Mouse (Mus musculus) liver, embryonic 14.5 days (tissue): ENCODE results near the gene Nr2c2ap. TPM values are rescaled to one million over a fixed set of nuclear protein-coding genes. Genes with fewer than 3 reads are reported as not detected.

Source experiments
- ATAC-seq: fragments of 200-750 bp; cut with Nextera tagmentation; 2 replicates; pipeline ENCODE4 v1.8.0; 2017; ENCODE audit warnings: moderate number of reproducible peaks, mild to moderate bottlenecking, moderate library complexity; ENCODE audit not compliant: insufficient read depth
- DNase-seq, 3 experiments: peaks; one replicate each; pipeline ENCODE4 v3.0.0-alpha.2; 2012 to 2013; ENCODE audit warnings: low read depth in 3 of 3, low spot score in 3 of 3
- H3K27ac ChIP-seq: fragments of 300-500 bp; sonication (generic); 2 replicates; pipeline ENCODE4 v1.5.1; 2014; ENCODE audit warnings: moderate library complexity, mild to moderate bottlenecking, control low read depth, inconsistent platforms
- H3K27me3 ChIP-seq: fragments of 300-500 bp; sonication (generic); 2 replicates; pipeline ENCODE4 v1.6.1; 2014; ENCODE audit warnings: mild to moderate bottlenecking, low read length, moderate library complexity; ENCODE audit not compliant: control insufficient read depth, insufficient read depth
- H3K36me3 ChIP-seq: fragments of 300-500 bp; sonication (generic); replicated peaks from 2 replicates; pipeline ENCODE4 v1.6.1; 2014; ENCODE audit warnings: low read depth; ENCODE audit not compliant: control insufficient read depth, insufficient read depth
- H3K4me1 ChIP-seq, 2 experiments: fragments of 200-500 bp in 1 of 2; fragments of 300-500 bp in 1 of 2; sonication (generic) in 1 of 2; replicated peaks; 2 replicates each; pipeline ENCODE4 v1.6.1; 2012 to 2014; ENCODE audit warnings: antibody characterized with exemption in 1 of 2, inconsistent platforms in 1 of 2, low read length in 1 of 2; ENCODE audit not compliant: control insufficient read depth in 2 of 2, insufficient read depth in 2 of 2
- H3K4me2 ChIP-seq: fragments of 300-500 bp; sonication (generic); 2 replicates; pipeline ENCODE4 v1.6.1; 2014; ENCODE audit warnings: low read depth, mild to moderate bottlenecking, control low read depth, moderate library complexity
- H3K4me3 ChIP-seq, 2 experiments: fragments of 200-500 bp in 1 of 2; fragments of 300-500 bp in 1 of 2; sonication (generic) in 1 of 2; 2 replicates each; pipeline ENCODE4 v1.5.1; 2012 to 2014; ENCODE audit warnings: low read depth in 2 of 2, low read length in 2 of 2, mild to moderate bottlenecking in 2 of 2, control low read depth in 1 of 2, inconsistent platforms in 1 of 2, moderate library complexity in 1 of 2; ENCODE audit not compliant: insufficient read depth in 1 of 2
- H3K9ac ChIP-seq: fragments of 300-500 bp; sonication (generic); replicated peaks from 2 replicates; pipeline ENCODE4 v1.6.1; 2014; ENCODE audit warnings: mild to moderate bottlenecking, control low read depth, moderate library complexity
- H3K9me3 ChIP-seq: fragments of 300-500 bp; sonication (generic); 2 replicates; pipeline ENCODE4 v1.6.1; 2016; ENCODE audit warnings: low read length, mixed read lengths; ENCODE audit not compliant: control insufficient read depth
- CTCF ChIP-seq: IDR thresholded peaks from 2 replicates; pipeline ENCODE4 v1.5.1; 2016; ENCODE audit warnings: antibody characterized with exemption, low read depth, control low read depth
- EP300 ChIP-seq: IDR thresholded peaks from 2 replicates; pipeline ENCODE4 v1.6.1; 2016; ENCODE audit warnings: antibody characterized with exemption, low read depth
- WGBS: fragments of 180-500 bp; shearing (Covaris S2); extraction: QIAGEN DNeasy Blood & Tissue Kit; methylation state at CpG from one replicate; pipeline ENCODE4 v1.1.7; 2014; ENCODE audit not compliant: insufficient replicate concordance; 5-methylcytosine and 5-hydroxymethylcytosine counted together
- polyA plus RNA-seq, 2 experiments: library from polyadenylated mRNA; depleted of rRNA in 1 of 2; stranded (reverse) in 1 of 2; unstranded in 1 of 2; fragments of >200 nt; fragmentation: Nextera tagmentation in 1 of 2; extraction: Ambion mirVana in 1 of 2; gene quantifications; 2 replicates each; pipeline versions ENCODE4 v1.2.1 to v1.2.3; 2012 to 2014

Nr2c2ap gene
- polyA plus RNA-seq, 2 experiments: 11.1 to 11.8 TPM

DNA sequence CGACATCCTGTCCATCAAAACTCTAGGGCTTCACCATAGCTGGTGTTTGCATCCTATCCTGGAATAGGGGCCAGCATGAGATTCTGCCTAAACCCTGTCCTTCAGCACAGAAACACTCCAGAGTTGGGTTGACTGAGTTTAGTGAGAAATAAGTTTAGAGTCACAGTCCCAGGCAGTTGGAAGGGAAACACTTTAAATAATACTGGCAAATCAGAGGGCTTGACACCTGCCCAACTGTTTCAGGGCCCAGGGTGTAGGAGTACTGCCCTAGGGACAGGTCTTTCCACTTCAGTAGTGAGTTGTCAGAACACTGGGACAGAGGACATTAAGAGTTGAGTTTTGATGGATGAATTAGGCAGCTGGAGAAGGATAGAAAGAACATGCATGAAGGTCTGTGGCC lies 45.0 kb upstream of the Nr2c2ap start:
- H3K27me3 ChIP-seq: peaks cover 87% of the 10 kb centered on the region

DNA sequence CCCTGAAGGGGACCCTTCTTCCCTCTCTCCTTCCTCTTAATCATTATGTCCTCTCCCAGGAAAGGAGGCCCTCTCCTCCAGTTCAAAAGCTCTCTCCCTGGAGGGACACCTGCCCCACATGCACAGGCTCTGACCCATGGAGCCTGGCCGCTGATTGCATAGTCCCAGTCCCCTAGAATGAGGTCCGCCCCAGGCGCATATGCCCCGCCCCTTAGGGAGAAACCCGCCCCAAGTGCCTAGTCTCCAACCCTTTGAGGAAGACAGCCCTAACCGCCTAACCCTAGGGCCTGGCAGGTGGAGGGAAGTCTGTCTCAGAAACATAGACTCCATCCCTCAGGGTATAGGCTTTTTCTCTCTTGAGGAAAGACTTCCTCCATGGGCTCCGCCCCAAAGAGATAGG lies 43.9 kb upstream of the Nr2c2ap start:
- ATAC-seq: no peak
- WGBS: 6% methylated on average over 7 of the region's 7 CpGs
- TF ChIP-seq CTCF: no peak
- TF ChIP-seq EP300: no peak
- H3K9ac ChIP-seq: no peak overlapping the region
- H3K27me3 ChIP-seq: peaks cover 88% of the 10 kb centered on the region
- H3K4me3 ChIP-seq: no peak overlapping the region
- H3K4me1 ChIP-seq: no peaks in the 10 kb centered on the region
- no peaks in the 10 kb centered on the region for H3K36me3 ChIP-seq
- H3K9me3 ChIP-seq: no peaks in the 10 kb centered on the region
- no peak overlapping the region for H3K4me2 ChIP-seq
- DNase-seq: no peak
- no peak overlapping the region for H3K27ac ChIP-seq

More for the DNA sequence above, 45.0 kb upstream of the Nr2c2ap start:
- no peaks in the 10 kb centered on the region for H3K9me3 ChIP-seq
- no peaks in the 10 kb centered on the region for H3K36me3 ChIP-seq
- H3K4me2 ChIP-seq: no peak overlapping the region
- DNase-seq (no peak), ATAC-seq (no peak)
- 32% methylated on average over 1 of the region's 1 CpGs for WGBS
- no peak overlapping the region for H3K27ac ChIP-seq
- no peak overlapping the region for H3K9ac ChIP-seq
- H3K4me3 ChIP-seq: no peak overlapping the region
- H3K4me1 ChIP-seq: no peaks in the 10 kb centered on the region
- no peak for TF ChIP-seq CTCF
- TF ChIP-seq EP300: no peak

DNA sequence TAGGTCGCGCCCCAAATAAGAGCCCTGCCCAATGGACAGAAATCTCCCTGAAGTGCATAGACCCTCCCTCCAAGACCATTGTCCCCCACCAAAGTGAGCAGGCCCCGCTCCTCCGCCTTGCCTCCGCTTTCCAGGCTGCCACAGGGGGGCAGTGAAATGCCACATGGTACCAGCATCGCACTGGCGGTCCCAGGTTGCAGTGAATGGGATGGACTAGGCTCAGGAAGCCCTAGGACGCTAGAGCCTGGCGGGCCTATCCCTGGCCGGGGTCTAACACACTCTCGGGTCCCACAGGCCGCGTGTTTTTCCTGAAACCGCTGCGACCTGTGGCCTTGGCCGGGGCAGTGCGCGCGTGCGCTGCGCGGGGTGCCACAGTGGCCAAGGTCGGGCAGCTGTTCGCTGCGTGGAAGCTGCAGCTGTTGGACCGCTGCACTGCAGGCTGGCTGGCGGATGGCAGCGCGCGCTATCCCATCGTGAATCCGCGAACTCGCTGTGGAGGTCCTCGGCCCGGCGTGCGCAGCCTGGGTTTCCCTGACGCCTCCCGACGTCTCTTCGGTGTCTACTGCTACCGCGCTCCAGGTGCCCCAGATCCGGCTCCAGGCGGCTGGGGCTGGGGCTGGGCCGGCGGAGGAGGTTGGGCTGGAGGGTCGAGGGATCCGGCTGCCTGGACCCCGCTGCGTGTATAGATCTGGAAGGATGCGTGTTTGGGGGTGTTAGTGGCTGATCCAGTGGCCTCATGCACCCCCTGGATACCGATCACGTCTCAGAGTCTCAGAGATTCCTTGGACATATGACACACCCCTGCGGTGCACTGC lies 43.1 kb upstream of the Nr2c2ap start:
- Histone ChIP-seq H3K9me3 (no peaks in the 10 kb centered on the region), H3K4me2 (peak overlapping the region; percentile 13; the same call in 1 of the 2 replicates), H3K4me1 (no peaks in the 10 kb centered on the region), H3K27me3 (peaks cover 82% of the 10 kb centered on the region), H3K36me3 (no peaks in the 10 kb centered on the region), H3K27ac (no peak overlapping the region), H3K9ac (no peak overlapping the region), H3K4me3 (no peak overlapping the region)
- WGBS: 8% methylated on average over 56 of the region's 56 CpGs
- ATAC-seq: no peak
- DNase-seq: no peak
- peak; percentile 79 for TF ChIP-seq CTCF
- no peak for TF ChIP-seq EP300

DNA sequence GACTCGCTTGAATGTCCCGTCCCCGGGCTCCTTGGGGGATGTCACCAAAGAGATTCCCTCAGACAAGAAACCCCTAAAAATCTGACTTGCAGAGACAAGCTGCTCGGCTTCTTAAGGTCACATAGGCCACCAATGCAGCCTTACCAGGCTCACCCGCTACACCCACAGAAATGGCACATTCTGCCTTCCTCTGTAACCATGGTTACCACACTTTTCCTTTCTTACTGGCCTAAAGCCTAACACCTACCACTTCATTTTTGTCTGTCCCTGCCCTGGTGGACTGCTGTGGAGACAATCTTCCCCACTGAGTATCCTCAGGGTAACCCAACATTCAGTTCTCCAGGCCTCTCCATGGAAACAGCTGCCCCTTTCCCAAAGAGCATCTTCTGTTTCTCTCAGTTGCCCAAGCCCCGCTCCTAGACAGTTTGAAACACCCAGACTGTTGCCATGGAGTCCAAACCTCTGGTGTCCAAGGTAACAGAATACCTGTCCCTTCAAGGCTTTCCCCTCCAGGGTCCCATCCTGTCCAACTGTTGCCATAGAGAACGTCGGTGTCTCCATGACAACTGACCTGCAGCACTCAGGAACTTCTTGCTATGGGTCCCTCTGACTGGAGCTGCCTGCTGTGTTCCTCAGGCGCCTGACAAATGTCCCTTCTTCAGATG lies 41.7 kb upstream of the Nr2c2ap start:
- Histone ChIP-seq H3K4me1 (no peaks in the 10 kb centered on the region), H3K27ac (no peak overlapping the region), H3K9me3 (no peaks in the 10 kb centered on the region), H3K36me3 (no peaks in the 10 kb centered on the region), H3K9ac (no peak overlapping the region), H3K4me2 (no peak overlapping the region), H3K27me3 (peaks cover 68% of the 10 kb centered on the region), H3K4me3 (no peak overlapping the region)
- ATAC-seq: no peak
- WGBS: 52% methylated on average over 9 of the region's 9 CpGs
- no peak for DNase-seq
- TF ChIP-seq EP300 (no peak), CTCF (no peak)

DNA sequence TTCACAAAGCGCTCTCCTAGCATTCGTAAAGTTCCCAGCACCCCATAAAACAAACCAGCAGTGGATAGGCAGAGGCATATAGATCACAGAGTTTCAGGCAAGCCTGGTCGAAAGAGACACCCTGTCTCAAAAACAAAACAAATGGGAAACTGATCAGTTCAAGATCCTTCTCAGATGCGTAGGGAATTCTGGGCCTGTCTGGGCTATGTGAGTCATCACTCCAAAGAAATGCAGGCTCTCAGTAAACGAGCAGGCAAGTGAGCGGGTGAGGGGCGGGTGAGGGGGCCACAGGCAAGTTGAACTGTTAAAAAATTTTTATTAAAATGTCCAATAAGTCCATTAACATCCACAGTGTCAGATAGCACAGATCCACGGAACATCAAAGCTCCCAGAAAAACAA lies 38.3 kb upstream of the Nr2c2ap start:
- H3K27me3 ChIP-seq: peaks cover 35% of the 10 kb centered on the region
- no peaks in the 10 kb centered on the region for H3K4me1 ChIP-seq
- no peak for TF ChIP-seq EP300
- TF ChIP-seq CTCF: no peak
- H3K36me3 ChIP-seq: no peaks in the 10 kb centered on the region
- DNase-seq: no peak
- no peak overlapping the region for H3K4me3 ChIP-seq
- 50% methylated on average over 8 of the region's 8 CpGs for WGBS
- H3K27ac ChIP-seq: no peak overlapping the region
- no peak for ATAC-seq
- H3K4me2 ChIP-seq: no peak overlapping the region
- no peaks in the 10 kb centered on the region for H3K9me3 ChIP-seq
- H3K9ac ChIP-seq: no peak overlapping the region
